Mouse (Mus musculus): Measurements from ENCODE around the gene Nudcd3.

GRCm38 (mm10) chr11:6065046-6065521 lies 135.1 kb downstream of the Nudcd3 start:
- TF ChIP-seq POLR2A (IDR thresholded peaks at IDR 0.05; ENCODE audit: borderline replicate concordance, insufficient read depth, low read length) (no peak), CTCF (IDR thresholded peaks at IDR 0.05; ENCODE audit: borderline replicate concordance, insufficient read depth, low read depth, low read length) (no peak)

Measured in cerebellum, adult 2 months (tissue).